Mouse (Mus musculus) olfactory bulb, adult 2 months (tissue): ENCODE data around the gene Gm36864.

Experiments used
- CTCF ChIP-seq: fragments of 200-500 bp; IDR thresholded peaks from 2 replicates; pipeline ENCODE4 v1.5.1; 2012; ENCODE audit warnings: low read depth, mild to moderate bottlenecking, low read length, moderate library complexity; ENCODE audit not compliant: insufficient read depth
- POLR2A ChIP-seq: fragments of 200-500 bp; IDR thresholded peaks from 2 replicates; pipeline ENCODE4 v1.6.1; 2012; ENCODE audit warnings: mild to moderate bottlenecking, low read depth, low read length, moderate library complexity; ENCODE audit not compliant: insufficient read depth

GRCm38 (mm10) chr7:44197891-44198290, 38.1 kb upstream of the Gm36864 start, which contains the start of gene Klk1b3:
- no peak for TF ChIP-seq CTCF
- TF ChIP-seq POLR2A, result no peak
